Mouse (Mus musculus): ENCODE measurements at regions not wholly inside any gene's neighbourhood (a gene's known extent, or its start where the extent isn't known, plus 50 kb on each side); places are given as distances from the start of the nearest gene placed in this dataset.

- DNase-seq (ENCODE audit: extremely low spot score in 1 of 2, low spot score in 1 of 2) = no peak
Observed at GRCm38 (mm10) chr10:97038025-97038424, 421.2 kb downstream of the Btg1 start.

GRCm38 (mm10) chr10:97047566-97047965 is 430.8 kb downstream of the Btg1 start:
- no peak for DNase-seq (ENCODE audit: extremely low spot score in 1 of 2, low spot score in 1 of 2)

- DNase-seq (ENCODE audit: extremely low spot score in 1 of 2, low spot score in 1 of 2) = no peak
Observed at GRCm38 (mm10) chr10:97047996-97048395, 431.2 kb downstream of the Btg1 start.

GRCm38 (mm10) chr10:97054472-97054871 is 424.9 kb upstream of the Dcn start:
- DNase-seq (ENCODE audit: extremely low spot score in 1 of 2, low spot score in 1 of 2) = no peak

- DNase-seq (ENCODE audit: extremely low spot score in 1 of 2, low spot score in 1 of 2) = no peak
Observed at GRCm38 (mm10) chr10:97061961-97062360, 417.4 kb upstream of the Dcn start.

GRCm38 (mm10) chr10:97064546-97064945 is 414.9 kb upstream of the Dcn start:
- DNase-seq (ENCODE audit: extremely low spot score in 1 of 2, low spot score in 1 of 2) = no peak

GRCm38 (mm10) chr10:97078022-97078473 is 401.4 kb upstream of the Dcn start:
- peak; percentile 15 to 41 for DNase-seq (ENCODE audit: extremely low spot score in 1 of 2, low spot score in 1 of 2)

- no peak for DNase-seq (ENCODE audit: extremely low spot score in 1 of 2, low spot score in 1 of 2)
Observed at GRCm38 (mm10) chr10:97079575-97079974, 399.8 kb upstream of the Dcn start.

GRCm38 (mm10) chr10:97087286-97087685 is 392.1 kb upstream of the Dcn start:
- DNase-seq (ENCODE audit: extremely low spot score in 1 of 2, low spot score in 1 of 2) = no peak

- DNase-seq (ENCODE audit: extremely low spot score in 1 of 2, low spot score in 1 of 2) = no peak
Observed at GRCm38 (mm10) chr10:97090254-97090653, 389.2 kb upstream of the Dcn start.

GRCm38 (mm10) chr10:97093886-97094285 is 385.5 kb upstream of the Dcn start:
- DNase-seq (ENCODE audit: extremely low spot score in 1 of 2, low spot score in 1 of 2) = no peak

GRCm38 (mm10) chr10:97114501-97114900 is 364.9 kb upstream of the Dcn start:
- no peak for DNase-seq (ENCODE audit: extremely low spot score in 1 of 2, low spot score in 1 of 2)

- DNase-seq (ENCODE audit: extremely low spot score in 1 of 2, low spot score in 1 of 2) = no peak
Observed at GRCm38 (mm10) chr10:97122693-97123092, 356.7 kb upstream of the Dcn start.

- DNase-seq (ENCODE audit: extremely low spot score in 1 of 2, low spot score in 1 of 2) = no peak
Observed at GRCm38 (mm10) chr10:97141561-97141960, 337.8 kb upstream of the Dcn start.

GRCm38 (mm10) chr10:97158561-97159395 is 320.6 kb upstream of the Dcn start:
- DNase-seq (ENCODE audit: extremely low spot score in 1 of 2, low spot score in 1 of 2) = no peak

GRCm38 (mm10) chr10:97159396-97159760 is 320.0 kb upstream of the Dcn start:
- no peak for DNase-seq (ENCODE audit: extremely low spot score in 1 of 2, low spot score in 1 of 2)

GRCm38 (mm10) chr10:97159831-97160575 is 319.4 kb upstream of the Dcn start:
- DNase-seq (ENCODE audit: extremely low spot score in 1 of 2, low spot score in 1 of 2) = no peak

GRCm38 (mm10) chr10:97160892-97161291 is 318.5 kb upstream of the Dcn start:
- no peak for DNase-seq (ENCODE audit: extremely low spot score in 1 of 2, low spot score in 1 of 2)

- no peak for DNase-seq (ENCODE audit: extremely low spot score in 1 of 2, low spot score in 1 of 2)
Observed at GRCm38 (mm10) chr10:97178468-97178867, 300.9 kb upstream of the Dcn start.

GRCm38 (mm10) chr10:97189696-97190095 is 289.7 kb upstream of the Dcn start:
- no peak for DNase-seq (ENCODE audit: extremely low spot score in 1 of 2, low spot score in 1 of 2)

GRCm38 (mm10) chr10:97211238-97211695 is 268.1 kb upstream of the Dcn start:
- no peak for DNase-seq (ENCODE audit: extremely low spot score in 1 of 2, low spot score in 1 of 2)

All from layer of hippocampus, postnatal 25 days (tissue).